Mouse (Mus musculus): ENCODE data around the gene Scel.
"Not testable (repeated sequence)": the region's sequence is repeated elsewhere in the genome, so short reads cannot be mapped to it uniquely, and the experiment has no call there.

The Scel gene

GRCm38 (mm10) chr14:103512802-103513472, at the start of gene Scel:
Gene Scel, plus strand, starts transcription at chr14:103513342.
- DNase-seq = no peak

- no peak for DNase-seq
Measured at GRCm38 (mm10) chr14:103468691-103469463, 44.3 kb upstream of the Scel start.

DNA sequence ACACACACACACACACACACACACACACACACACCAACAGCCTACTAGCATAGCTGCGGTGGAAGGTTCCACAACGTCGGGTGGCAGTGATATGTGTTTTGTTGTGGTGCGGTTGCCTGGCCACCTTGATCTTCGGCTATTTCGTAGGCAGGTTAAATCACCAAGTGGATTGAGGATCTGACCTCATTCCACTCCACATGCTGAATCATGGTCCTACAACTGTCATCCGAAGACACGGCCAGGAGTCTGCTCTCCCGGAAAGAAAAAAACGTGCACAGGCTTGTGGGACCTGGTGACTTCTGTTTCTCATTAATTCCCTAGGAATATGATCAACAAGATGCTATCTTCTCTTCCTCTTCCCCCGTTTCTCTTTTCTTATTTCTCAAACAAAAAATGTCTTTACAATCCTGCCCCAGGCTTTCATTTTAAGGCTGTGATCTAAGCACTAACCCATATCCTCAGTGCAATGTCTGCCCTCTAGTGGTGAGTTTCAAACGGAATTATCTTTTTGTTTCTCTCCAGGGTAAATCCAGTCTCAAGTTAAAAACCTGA, 43.6 kb upstream of the Scel start:
- peak; percentile 54 for DNase-seq

DNA sequence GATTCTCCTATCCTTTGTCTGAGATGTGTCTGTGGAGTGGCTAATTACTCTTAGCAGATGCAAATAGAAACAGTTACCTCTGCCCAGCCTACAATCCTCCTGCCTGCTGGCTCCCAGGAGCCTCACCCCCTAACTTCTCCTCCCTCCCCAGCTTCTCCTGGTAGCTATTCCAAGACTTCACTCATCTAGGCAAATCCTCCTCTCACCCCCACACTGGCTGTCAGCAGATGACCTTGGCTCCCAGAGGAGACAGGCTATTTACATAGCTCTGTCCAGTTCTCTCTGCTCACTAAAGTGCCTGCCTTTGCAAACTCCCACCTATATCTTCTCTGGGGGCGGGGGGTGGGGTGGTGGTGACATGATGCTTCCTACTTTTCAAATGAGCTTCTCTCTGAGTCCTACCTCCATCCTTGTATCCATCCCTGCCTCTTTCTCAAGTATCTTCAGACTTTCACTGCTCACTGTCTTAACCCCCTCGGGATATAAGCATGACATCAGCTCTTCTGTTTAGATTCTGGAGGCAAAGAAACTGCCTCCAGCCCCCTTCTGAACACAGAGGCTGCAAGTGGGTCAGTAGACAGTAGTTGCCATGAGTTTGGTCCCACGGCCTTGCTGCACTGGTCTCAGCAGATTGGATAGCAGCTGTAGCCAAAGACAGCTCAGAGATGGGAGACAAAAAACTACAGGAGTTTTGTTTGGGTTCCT, 41.9 kb upstream of the Scel start:
- no peak for DNase-seq

DNA sequence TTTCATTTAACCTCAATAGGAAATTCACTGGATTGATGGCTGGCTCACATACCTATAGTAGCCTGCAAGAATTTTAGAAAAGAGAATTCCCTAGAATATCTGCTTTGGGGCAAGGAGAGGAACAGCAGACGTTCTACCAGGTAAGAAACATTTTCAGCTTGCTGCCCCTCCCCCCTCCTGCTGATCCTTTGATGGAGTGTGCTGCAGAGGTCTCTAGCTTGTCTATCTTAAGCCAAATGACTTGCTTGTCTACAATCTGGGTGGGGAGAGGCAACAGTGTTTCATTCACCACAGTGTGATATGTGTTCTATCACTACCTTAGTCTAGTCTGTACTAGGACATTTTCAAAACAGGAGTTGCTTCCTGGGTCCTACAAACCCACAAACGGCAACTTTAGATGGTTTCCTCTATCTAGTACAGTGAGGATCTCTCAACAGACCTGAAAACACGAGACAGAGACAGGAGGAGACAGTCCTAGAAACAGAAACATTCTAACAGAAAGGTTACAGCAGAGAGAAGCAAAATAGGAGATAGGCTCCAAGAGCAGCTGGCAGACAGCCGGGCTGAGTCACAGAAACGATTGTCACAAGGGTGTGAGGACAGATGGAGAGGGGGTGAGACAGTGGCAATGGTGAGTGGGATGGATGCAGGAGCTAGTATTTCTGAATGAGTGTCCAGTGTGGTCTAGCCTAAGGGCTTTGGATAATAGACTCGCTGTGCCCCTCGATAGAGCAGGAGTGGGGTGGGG, 41.2 kb upstream of the Scel start:
- peak; percentile 15 for DNase-seq

DNA sequence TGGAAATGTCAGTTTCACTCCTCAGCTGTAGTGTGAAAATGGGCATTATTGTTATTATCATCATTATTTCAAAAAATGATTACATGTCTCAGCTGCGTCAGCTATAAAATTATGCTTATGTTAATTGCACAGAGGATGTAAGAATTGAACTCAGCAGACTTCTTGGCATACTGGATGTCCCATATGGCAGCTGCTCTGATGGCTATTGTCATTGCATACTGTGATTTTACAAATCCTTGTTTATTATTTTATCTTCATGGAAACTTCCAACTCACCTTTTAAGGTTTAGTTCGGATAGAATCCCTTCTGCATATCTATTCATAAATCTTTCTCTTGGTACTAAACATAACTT, 40.6 kb upstream of the Scel start:
- no peak for DNase-seq

GRCm38 (mm10) chr14:103475312-103475711, 37.8 kb upstream of the Scel start:
- no peak for DNase-seq

- DNase-seq = not testable (repeated sequence)
Measured at GRCm38 (mm10) chr14:103476232-103476631, 36.9 kb upstream of the Scel start.

GRCm38 (mm10) chr14:103477281-103477680, 35.9 kb upstream of the Scel start:
- DNase-seq = no peak

DNA sequence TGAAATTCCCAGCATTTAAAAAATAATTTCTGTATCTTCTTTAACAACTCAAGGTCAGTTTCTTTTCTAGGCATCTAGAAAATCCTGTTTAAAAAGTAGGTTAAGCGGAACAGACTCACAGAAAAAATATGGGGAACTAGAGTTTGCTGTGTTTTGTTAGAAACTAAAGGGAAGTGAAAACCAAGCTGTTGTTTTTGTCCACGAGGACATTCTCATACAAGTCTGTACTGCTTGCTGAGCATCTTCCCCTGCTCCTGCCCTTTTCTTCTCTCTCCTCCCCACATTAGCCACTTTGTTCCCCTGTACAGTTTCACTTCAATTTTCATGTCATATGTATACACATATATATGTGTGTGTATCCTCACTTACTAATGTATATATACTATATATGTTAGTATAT, 35.2 kb upstream of the Scel start:
- DNase-seq = no peak

DNA sequence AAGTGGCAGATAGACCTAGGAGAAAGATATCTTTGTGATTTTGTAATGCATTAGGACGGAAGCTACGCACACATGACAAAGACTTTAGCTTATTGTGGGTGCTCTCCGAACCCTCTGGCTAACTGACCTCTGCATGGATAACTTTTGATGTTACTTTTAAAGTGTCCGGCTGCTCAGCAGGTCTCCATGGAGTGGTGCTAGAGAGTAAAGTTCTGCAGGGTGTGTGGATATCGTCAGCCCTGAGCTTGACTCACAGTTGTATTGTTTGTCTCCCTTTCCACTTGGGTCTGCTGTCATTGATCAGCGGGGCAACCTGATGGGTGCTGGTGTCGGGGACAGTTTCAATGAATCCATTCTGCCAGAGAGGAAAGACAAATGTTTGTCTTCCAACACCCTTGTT, 33.7 kb upstream of the Scel start:
- no peak for DNase-seq

DNA sequence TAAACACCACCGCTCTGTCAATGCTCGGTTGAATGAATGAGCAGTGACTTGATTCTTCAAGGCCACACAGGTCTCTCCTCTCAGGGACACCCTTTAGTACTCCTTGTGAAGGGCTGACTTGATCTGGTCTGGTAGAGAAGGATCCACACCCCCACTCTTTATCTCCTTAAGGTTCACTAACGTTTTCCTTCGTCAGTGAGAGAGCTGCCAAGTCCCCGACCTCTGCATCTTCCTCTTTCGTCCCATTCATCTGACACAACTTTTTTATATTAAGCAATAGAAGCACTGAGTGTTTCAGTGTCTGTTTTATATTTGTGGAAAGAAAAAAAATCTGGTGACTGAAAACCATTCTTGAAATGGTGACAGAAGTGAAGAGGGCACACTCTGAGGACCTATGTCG, 31.6 kb upstream of the Scel start:
- DNase-seq = no peak

DNA sequence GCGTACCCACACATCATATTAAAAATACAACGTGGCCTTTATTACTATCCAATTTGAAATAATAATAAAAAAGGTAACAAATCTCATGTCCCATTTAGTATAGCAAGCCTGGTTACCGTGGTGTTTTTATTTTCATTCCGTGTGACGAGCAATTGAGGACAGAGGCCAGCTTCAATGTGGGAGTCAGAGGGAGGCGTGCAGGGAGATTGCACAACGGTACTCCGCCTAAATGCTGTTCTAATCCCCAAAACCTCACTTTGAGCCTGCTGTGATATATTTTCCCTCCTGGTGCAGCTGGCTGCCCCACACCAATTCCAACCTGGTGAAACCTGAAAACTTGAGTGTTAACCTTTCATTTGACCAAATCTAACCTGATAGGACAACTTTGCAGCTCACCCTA, 27.5 kb upstream of the Scel start:
- DNase-seq = no peak

DNA sequence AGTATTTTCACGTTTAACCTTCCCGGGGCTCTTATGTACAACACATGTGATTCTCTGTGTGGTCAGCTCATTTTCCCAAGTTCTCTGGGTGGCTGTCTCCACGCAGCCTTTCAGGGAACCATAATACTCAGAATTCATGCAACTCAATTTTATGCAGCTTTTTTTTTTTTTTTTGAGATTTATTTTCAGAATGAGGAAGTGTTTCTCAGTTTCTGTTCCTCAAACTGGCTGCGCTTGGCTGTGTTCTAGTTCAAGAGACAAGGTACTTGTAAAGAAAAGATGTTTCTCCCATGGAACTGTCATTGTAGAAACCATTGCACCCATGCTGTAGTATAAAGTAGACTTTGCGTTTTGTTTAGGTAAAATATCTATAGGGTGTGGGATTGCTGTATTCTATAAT, 26.2 kb upstream of the Scel start:
- DNase-seq = no peak

DNA sequence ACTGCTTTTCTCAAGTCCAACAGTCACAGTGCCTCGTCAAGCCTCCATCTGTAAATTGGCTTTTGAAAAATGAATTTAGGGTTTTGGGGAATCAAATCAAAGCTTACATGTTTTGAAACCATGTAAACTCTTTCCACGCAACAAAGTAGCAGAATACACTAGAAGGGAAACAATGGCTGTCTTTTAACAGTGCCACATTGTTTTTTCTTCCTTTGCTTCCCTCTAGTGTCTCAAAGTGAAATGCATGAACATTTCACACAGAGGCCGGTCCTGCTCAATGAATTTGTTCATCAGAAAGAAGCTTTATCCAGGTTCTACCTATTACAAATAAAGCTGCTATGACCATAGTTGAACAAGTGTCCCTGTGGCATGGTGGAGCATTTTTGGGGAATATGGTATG, 24.5 kb upstream of the Scel start:
- no peak for DNase-seq

GRCm38 (mm10) chr14:103498199-103498598, 14.9 kb upstream of the Scel start:
- no peak for DNase-seq

- no peak for DNase-seq
Measured at GRCm38 (mm10) chr14:103498613-103499012, 14.5 kb upstream of the Scel start.

GRCm38 (mm10) chr14:103499060-103499459, 14.1 kb upstream of the Scel start:
- no peak for DNase-seq

DNA sequence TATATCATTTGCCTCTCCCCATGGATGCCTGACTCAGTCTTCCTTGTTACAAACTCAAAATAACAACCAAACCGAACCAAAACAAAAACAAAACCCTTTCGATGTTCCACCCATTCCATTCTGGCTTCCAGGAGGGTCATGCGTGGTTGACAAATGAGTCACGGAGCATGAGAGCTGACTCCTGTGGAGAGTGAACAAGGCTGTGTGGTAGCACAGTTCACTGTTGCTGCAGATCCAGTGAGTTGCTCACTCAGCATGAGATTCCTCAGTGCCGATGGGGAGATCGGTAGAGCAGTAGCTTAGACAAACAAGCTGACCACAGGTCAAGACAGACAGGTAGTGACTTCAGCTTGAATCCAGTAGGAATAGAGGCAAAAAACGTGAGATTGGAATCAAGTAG, 12.8 kb upstream of the Scel start:
- DNase-seq = no peak

DNA sequence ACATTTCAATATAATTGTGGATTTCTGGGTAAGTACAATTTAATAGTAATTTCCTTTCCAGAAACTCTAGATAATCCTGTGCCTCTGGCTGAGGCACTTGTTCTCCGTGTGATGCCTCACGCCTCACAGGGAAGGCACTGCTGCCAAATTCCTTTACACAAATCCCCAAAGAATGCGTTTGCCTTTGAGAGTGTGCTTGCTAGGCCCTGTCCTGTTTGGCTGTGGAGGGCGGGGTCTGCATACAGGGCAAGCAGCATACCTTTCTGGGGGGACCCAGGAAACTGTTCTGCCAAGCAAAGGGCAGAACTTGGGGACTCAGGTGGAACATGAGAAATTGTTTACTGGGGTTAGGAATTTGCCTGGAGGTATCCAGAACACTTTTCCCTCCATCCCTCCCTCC, 12.2 kb upstream of the Scel start:
- DNase-seq = no peak

- DNase-seq = no peak
Measured at GRCm38 (mm10) chr14:103504514-103504913, 8.6 kb upstream of the Scel start.

GRCm38 (mm10) chr14:103509544-103509943, 3.6 kb upstream of the Scel start:
- DNase-seq = no peak

GRCm38 (mm10) chr14:103513473-103513811, 300 bp downstream of the Scel start:
- no peak for DNase-seq

Data from thymus, postnatal 25 days (tissue).